Mouse (Mus musculus): Measurements from ENCODE around the gene Prm3. TPM values are rescaled to one million over a fixed set of nuclear protein-coding genes. Genes with fewer than 3 reads are reported as not detected.

The Prm3 gene
- polyA plus RNA-seq, 1 experiment from 2014 or later = not detected

DNA sequence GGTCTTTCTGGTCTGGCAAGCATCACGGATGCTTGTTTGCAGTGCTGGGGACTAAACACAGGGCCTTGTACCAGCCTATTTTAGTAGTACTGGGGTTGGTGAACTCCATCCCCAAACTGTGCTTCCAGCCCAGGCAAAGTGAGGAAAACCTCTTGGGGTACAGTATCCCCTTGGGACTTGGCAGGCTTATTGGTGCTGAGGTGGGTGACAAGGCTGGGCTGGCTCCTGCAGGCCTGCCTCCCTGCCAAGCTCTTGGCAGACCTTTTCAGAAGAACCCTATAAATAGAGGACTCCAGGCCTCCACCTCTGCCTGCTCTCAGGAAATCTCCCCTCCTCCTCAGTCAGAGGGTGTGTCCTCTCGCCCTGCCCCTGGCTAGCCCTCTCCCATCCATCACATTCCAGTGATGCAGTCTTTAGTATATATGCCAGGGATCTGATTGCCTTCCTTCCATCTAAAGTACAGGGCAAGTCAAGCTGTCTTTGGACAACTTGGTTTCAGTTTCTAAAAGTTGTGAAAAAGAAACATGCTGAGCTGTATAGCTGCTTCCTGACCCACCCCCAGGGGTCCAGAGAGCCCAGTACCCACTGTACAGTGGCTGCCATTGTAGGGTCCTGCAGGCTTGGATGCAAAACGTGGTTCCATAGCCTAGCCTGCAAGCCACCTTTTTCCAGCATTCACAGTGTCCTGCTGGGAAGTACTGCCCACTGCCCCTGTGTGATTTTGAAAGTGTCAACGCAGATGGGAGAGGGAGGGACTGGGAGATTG is 3.7 kb downstream of the Prm3 start:
- H3K36me3 ChIP-seq = no peaks in the 10 kb centered on the region
- H3K9me3 ChIP-seq = no peaks in the 10 kb centered on the region
- DNase-seq (ENCODE audit: low spot score) = no peak
- 64% methylated on average over 4 of the region's 4 CpGs for WGBS
- peaks cover 53% of the 10 kb centered on the region for H3K4me1 ChIP-seq (replicated peaks)
- peaks cover 30% of the 10 kb centered on the region for H3K27me3 ChIP-seq (ENCODE audit: insufficient read depth, poor library complexity, severe bottlenecking)
- no peak overlapping the region for H3K27ac ChIP-seq
- no peak overlapping the region for H3K4me3 ChIP-seq

- H3K4me1 ChIP-seq (replicated peaks) = peaks cover 58% of the 10 kb centered on the region
- peak overlapping the region; percentile 77 for H3K4me3 ChIP-seq
- no peaks in the 10 kb centered on the region for H3K36me3 ChIP-seq
- H3K27me3 ChIP-seq (ENCODE audit: insufficient read depth, poor library complexity, severe bottlenecking) = peaks cover 30% of the 10 kb centered on the region
- peak; percentile 86 for DNase-seq (ENCODE audit: low spot score)
- 2% methylated on average over 9 of the region's 9 CpGs for WGBS
- H3K27ac ChIP-seq = peak overlapping the region; percentile 92
- no peaks in the 10 kb centered on the region for H3K9me3 ChIP-seq
Observed at GRCm38 (mm10) chr16:10786288-10786687, 4.4 kb downstream of the Prm3 start.

DNA sequence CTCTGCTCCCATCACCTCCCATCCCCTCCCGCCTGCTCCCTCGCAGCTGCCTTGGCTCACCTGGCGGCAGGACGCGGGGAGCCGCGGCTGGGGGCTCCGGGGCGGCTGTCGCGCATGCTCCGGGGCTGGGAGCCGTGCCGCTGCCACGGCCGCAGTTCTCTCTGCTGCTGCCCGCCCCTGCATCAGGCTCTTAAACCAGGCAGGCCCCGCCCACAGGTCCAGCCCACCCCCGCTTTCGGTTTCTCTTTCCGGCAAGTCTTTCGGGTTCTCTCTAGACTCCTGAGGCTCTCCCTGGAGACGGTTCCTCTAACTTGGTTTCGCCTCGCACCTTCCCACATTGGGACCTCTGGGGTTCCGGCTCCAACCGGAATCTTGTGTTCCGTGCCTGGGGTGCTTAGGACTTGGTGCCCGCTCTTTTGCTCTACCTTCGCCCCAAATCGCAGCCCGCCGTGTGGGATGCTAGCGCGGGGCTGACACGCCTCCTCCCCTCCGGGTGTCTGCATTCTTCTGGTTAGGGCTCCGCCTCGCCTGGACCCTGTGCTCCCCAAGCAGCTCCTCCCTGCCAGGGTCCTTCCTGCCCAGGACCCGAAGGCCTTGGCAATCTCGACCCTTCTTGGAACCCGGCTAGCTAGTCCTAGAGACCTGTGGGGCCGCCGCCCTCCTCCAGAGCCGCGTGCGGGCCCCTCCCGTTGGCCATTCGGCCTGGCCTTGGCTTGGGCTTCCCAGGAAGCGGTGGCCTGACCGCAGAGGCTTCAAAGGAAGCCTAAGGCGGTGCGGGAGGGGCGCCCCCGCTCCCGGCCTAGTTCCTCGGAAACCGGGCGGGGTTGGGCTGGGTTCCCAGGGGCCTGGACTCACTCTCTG is 5.1 kb downstream of the Prm3 start, which contains the start of gene Socs1:
Gene Socs1 (minus strand): TSS at position 166 of the 861 bp plus-strand sequence.
- Histone ChIP-seq H3K27ac (peak within 1 kb of the TSS; percentile 92), H3K36me3 (no peaks in the 10 kb centered on the region), H3K4me1 (replicated peaks) (peaks cover 58% of the 10 kb centered on the region), H3K27me3 (ENCODE audit: insufficient read depth, poor library complexity, severe bottlenecking) (peaks cover 35% of the 10 kb centered on the region), H3K4me3 (peak within 1 kb of the TSS; percentile 77), H3K9me3 (no peaks in the 10 kb centered on the region)
- DNase-seq (ENCODE audit: low spot score) = peak; percentile 91
- WGBS = under 1% methylated on average over 59 of the region's 59 CpGs

DNA sequence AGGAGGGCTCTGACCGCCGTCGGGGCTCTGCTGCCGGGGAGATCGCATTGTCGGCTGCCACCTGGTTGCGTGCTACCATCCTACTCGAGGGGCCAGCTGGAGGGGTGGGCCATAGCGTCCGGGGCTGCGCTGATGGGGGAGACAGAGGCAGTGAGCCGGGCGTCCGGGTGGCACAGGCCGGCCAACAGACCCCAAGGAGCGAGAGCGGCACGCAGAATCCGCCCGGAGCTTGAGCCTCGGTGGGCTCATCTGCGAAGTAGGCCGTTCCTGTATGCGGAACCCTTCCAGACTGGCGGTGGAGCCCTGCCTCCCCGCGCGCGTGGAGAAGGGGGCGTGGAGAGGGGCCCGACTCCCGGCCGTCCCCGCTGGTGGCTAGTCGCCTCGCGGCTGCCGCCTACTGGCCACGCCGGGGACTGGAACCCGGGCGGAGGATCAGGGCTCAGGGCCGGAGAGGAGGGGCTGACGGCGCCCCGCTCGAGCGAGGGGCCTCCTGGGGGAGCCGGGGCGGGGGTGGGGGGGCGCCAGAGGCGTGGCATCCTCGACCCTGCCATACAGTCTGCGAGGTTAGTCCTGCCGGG is 5.8 kb downstream of the Prm3 start:
- under 1% methylated on average over 55 of the region's 55 CpGs for WGBS
- Histone ChIP-seq H3K4me1 (replicated peaks) (peaks cover 58% of the 10 kb centered on the region), H3K9me3 (no peaks in the 10 kb centered on the region), H3K4me3 (peak overlapping the region; percentile 77), H3K36me3 (no peaks in the 10 kb centered on the region), H3K27me3 (ENCODE audit: insufficient read depth, poor library complexity, severe bottlenecking) (peaks cover 37% of the 10 kb centered on the region), H3K27ac (peak overlapping the region; percentile 92)
- peak; percentile 94 for DNase-seq (ENCODE audit: low spot score)

GRCm38 (mm10) chr16:10783883-10784792 is 6.6 kb downstream of the Prm3 start:
- 3% methylated on average over 81 of the region's 81 CpGs for WGBS
- no peaks in the 10 kb centered on the region for H3K36me3 ChIP-seq
- H3K27me3 ChIP-seq (ENCODE audit: insufficient read depth, poor library complexity, severe bottlenecking) = peaks cover 37% of the 10 kb centered on the region
- no peaks in the 10 kb centered on the region for H3K9me3 ChIP-seq
- H3K27ac ChIP-seq = peak overlapping the region; percentile 92
- H3K4me3 ChIP-seq = peak overlapping the region; percentile 77
- DNase-seq (ENCODE audit: low spot score) = no peak
- H3K4me1 ChIP-seq (replicated peaks) = peaks cover 57% of the 10 kb centered on the region

GRCm38 (mm10) chr16:10783451-10783850 is 7.3 kb downstream of the Prm3 start:
- Histone ChIP-seq H3K4me3 (no peak overlapping the region), H3K36me3 (no peaks in the 10 kb centered on the region), H3K9me3 (no peaks in the 10 kb centered on the region), H3K27me3 (ENCODE audit: insufficient read depth, poor library complexity, severe bottlenecking) (peaks cover 34% of the 10 kb centered on the region), H3K27ac (no peak overlapping the region), H3K4me1 (replicated peaks) (peaks cover 50% of the 10 kb centered on the region)
- DNase-seq (ENCODE audit: low spot score) = no peak
- WGBS = 72% methylated on average over 8 of the region's 8 CpGs

DNA sequence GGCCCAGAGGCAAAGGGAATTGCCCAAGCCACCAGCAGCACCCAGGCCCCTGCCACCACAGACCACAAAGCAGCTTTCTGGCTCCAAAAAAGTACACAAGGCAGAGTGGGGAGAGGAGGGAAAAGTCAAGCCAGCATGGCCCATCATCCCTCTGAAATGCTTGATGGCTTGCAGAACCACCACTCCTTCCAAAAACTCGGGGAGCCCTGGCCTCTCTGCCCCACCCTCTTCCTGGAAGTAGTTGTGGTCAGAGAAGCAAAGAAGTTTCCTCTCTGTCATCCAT is 7.6 kb downstream of the Prm3 start:
- H3K4me1 ChIP-seq (replicated peaks) = peaks cover 48% of the 10 kb centered on the region
- H3K4me3 ChIP-seq = no peak overlapping the region
- peaks cover 34% of the 10 kb centered on the region for H3K27me3 ChIP-seq (ENCODE audit: insufficient read depth, poor library complexity, severe bottlenecking)
- H3K27ac ChIP-seq = no peak overlapping the region
- H3K9me3 ChIP-seq = no peaks in the 10 kb centered on the region
- WGBS = 51% methylated on average over 1 of the region's 1 CpGs
- DNase-seq (ENCODE audit: low spot score) = no peak
- no peaks in the 10 kb centered on the region for H3K36me3 ChIP-seq

- WGBS = 39% methylated on average over 6 of the region's 6 CpGs
- peaks cover 34% of the 10 kb centered on the region for H3K27me3 ChIP-seq (ENCODE audit: insufficient read depth, poor library complexity, severe bottlenecking)
- H3K27ac ChIP-seq = peak overlapping the region; percentile 45
- DNase-seq (ENCODE audit: low spot score) = no peak
- no peak overlapping the region for H3K4me3 ChIP-seq
- no peaks in the 10 kb centered on the region for H3K36me3 ChIP-seq
- peaks cover 52% of the 10 kb centered on the region for H3K4me1 ChIP-seq (replicated peaks)
- H3K9me3 ChIP-seq = no peaks in the 10 kb centered on the region
Observed at GRCm38 (mm10) chr16:10782377-10783151, 8.2 kb downstream of the Prm3 start.

DNA sequence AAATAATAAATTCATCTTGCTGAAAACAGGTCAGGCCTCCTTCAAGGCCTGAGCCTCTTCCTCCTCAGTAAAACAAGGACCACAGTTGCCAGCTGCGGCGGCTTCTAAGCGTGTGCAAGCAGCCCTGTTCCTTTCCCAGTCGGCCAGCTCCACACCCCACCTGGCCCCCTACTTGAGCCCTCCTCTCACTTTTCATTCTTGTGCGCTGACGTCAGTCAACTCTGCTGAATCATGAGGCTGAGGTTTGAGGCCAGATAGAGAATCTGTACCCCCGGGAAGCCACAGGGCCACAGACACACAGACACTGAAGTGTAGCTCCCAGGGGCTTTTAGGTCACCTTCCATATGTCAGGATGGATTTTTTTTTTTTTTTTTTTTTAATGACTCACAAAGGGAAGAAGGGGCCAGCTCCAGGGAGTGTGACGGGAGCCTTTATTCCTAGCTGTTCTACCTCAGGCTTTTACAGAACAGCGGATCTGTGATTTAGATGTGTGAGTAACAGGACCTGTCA is 8.8 kb downstream of the Prm3 start:
- Histone ChIP-seq H3K4me3 (no peak overlapping the region), H3K9me3 (no peaks in the 10 kb centered on the region), H3K27me3 (ENCODE audit: insufficient read depth, poor library complexity, severe bottlenecking) (peaks cover 34% of the 10 kb centered on the region), H3K4me1 (replicated peaks) (peaks cover 53% of the 10 kb centered on the region), H3K27ac (no peak overlapping the region; the same call in 1 of the 2 replicates), H3K36me3 (no peaks in the 10 kb centered on the region)
- WGBS = 37% methylated on average over 9 of the region's 9 CpGs
- no peak for DNase-seq (ENCODE audit: low spot score)

GRCm38 (mm10) chr16:10780631-10781120 is 10.0 kb downstream of the Prm3 start:
- Histone ChIP-seq H3K4me3 (no peak overlapping the region), H3K4me1 (replicated peaks) (peaks cover 46% of the 10 kb centered on the region), H3K36me3 (no peaks in the 10 kb centered on the region), H3K9me3 (no peaks in the 10 kb centered on the region), H3K27ac (no peak overlapping the region), H3K27me3 (ENCODE audit: insufficient read depth, poor library complexity, severe bottlenecking) (peaks cover 34% of the 10 kb centered on the region)
- 82% methylated on average over 5 of the region's 5 CpGs for WGBS
- DNase-seq (ENCODE audit: low spot score) = no peak

- Histone ChIP-seq H3K9me3 (no peaks in the 10 kb centered on the region), H3K36me3 (no peaks in the 10 kb centered on the region), H3K4me3 (no peak overlapping the region), H3K27me3 (ENCODE audit: insufficient read depth, poor library complexity, severe bottlenecking) (peaks cover 12% of the 10 kb centered on the region), H3K27ac (no peak overlapping the region), H3K4me1 (replicated peaks) (peaks cover 28% of the 10 kb centered on the region)
- DNase-seq (ENCODE audit: low spot score) = no peak
- 63% methylated on average over 5 of the region's 5 CpGs for WGBS
Observed at GRCm38 (mm10) chr16:10777579-10778160, 13.0 kb downstream of the Prm3 start.

Measured in hindbrain, embryonic 10.5 days (tissue).